ENCODE assay signal across 8 mouse cellular contexts in genomic region chr4:10859911-10860581, GRCm38 (mm10). TPM values are rescaled to one million over a fixed set of nuclear protein-coding genes. Genes with fewer than 3 reads are reported as not detected.
A peak's percentile ranks its signal among the peaks of the same experiment; 100 is the strongest.
DNase-seq lines count a peak whose midpoint lies in the region; ATAC-seq and TF ChIP-seq lines count a peak whose summit lies in the region.

No protein-coding gene starts in this region.

- H3K4me2 ChIP-seq in hindbrain, embryonic 13.5 days, result peak overlapping the region; percentile 23; the same call in 1 of the 2 replicates
- no peak overlapping the region for H3K4me2 ChIP-seq in liver, embryonic 14.5 days (ENCODE audit: low read depth)

- no peak for TF ChIP-seq EP300 in liver, embryonic 14.5 days (IDR thresholded peaks at IDR 0.05; ENCODE audit: low read depth)

- no peak overlapping the region for H3K9ac ChIP-seq in hindbrain, embryonic 13.5 days
- H3K9ac ChIP-seq in liver, embryonic 14.5 days (replicated peaks), result no peak overlapping the region

- H3K4me3 ChIP-seq in cerebellum, adult 2 months (replicated peaks; ENCODE audit: insufficient read depth, low read depth, low read length), result peak overlapping the region; percentile 30
- peak overlapping the region; percentile 27 for H3K4me3 ChIP-seq in hindbrain, embryonic 13.5 days
- H3K4me3 ChIP-seq in liver, embryonic 14.5 days (ENCODE audit: insufficient read depth in 1 of 2, low read depth in 2 of 2, low read length in 2 of 2), result no peak overlapping the region

- ATAC-seq in hindbrain, embryonic 13.5 days (ENCODE audit: low FRiP score), result peak; percentile 93
- ATAC-seq in liver, embryonic 14.5 days (ENCODE audit: insufficient read depth), result 0 out of 2 replicates have a peak, but pooled peaks have one; percentile 39
- ATAC-seq in erythroblast, adult 5-6 weeks (replicated peaks; ENCODE audit: low FRiP score, poor library complexity, severe bottlenecking), result no peak

- H3K4me1 ChIP-seq in cerebellum, adult 2 months (ENCODE audit: control insufficient read depth, insufficient read depth, low read length), result no peaks in the 10 kb centered on the region
- no peaks in the 10 kb centered on the region for H3K4me1 ChIP-seq in hindbrain, embryonic 13.5 days (replicated peaks)
- no peaks in the 10 kb centered on the region for H3K4me1 ChIP-seq in liver, embryonic 14.5 days (replicated peaks; ENCODE audit: control insufficient read depth in 2 of 2, insufficient read depth in 2 of 2, low read length in 1 of 2)

- no peaks in the 10 kb centered on the region; the same call in 1 of the 2 replicates for H3K27me3 ChIP-seq in cerebellum, adult 2 months (ENCODE audit: control insufficient read depth, insufficient read depth, low read length)
- no peaks in the 10 kb centered on the region for H3K27me3 ChIP-seq in hindbrain, embryonic 13.5 days
- H3K27me3 ChIP-seq in liver, embryonic 14.5 days (ENCODE audit: control insufficient read depth, insufficient read depth, low read length), result no peaks in the 10 kb centered on the region

- TF ChIP-seq CTCF in cerebellum, adult 2 months (IDR thresholded peaks at IDR 0.05; ENCODE audit: borderline replicate concordance, insufficient read depth, low read depth, low read length), result no peak
- 0 out of 2 replicates have a peak, but pooled peaks have one; percentile 7 for TF ChIP-seq CTCF in liver, embryonic 14.5 days (IDR thresholded peaks at IDR 0.05; ENCODE audit: low read depth)

- no peak for DNase-seq in cerebellum, adult 2 months
- DNase-seq in cerebellum, postnatal 36 days, result no peak
- peak; percentile 18 for DNase-seq in right cerebral cortex, adult 18-20 months
- no peak for DNase-seq in right cerebral cortex, postnatal 25 days
- no peak for DNase-seq in liver, embryonic 14.5 days (ENCODE audit: low read depth in 3 of 3, low spot score in 3 of 3)
- DNase-seq in adrenal gland, adult 8-10 months, result no peak

- TF ChIP-seq POLR2A in cerebellum, adult 2 months (IDR thresholded peaks at IDR 0.05; ENCODE audit: borderline replicate concordance, insufficient read depth, low read length), result no peak

- no peaks in the 10 kb centered on the region for H3K9me3 ChIP-seq in hindbrain, embryonic 13.5 days
- H3K9me3 ChIP-seq in liver, embryonic 14.5 days (ENCODE audit: control insufficient read depth, low read length), result no peaks in the 10 kb centered on the region

- H3K27ac ChIP-seq in cerebellum, adult 2 months (ENCODE audit: insufficient read depth, low read length), result no peak overlapping the region
- no peak overlapping the region for H3K27ac ChIP-seq in hindbrain, embryonic 13.5 days
- H3K27ac ChIP-seq in liver, embryonic 14.5 days, result no peak overlapping the region

- WGBS in cerebellum, adult 2 months, result 44% methylated on average over 10 of the region's 12 CpGs
- 48% methylated on average over 10 of the region's 12 CpGs for whole genome bisulfite sequencing in hindbrain, embryonic 13.5 days
- 45% methylated on average over 10 of the region's 12 CpGs for WGBS in liver, embryonic 14.5 days (ENCODE audit: insufficient replicate concordance)

- no peaks in the 10 kb centered on the region for H3K36me3 ChIP-seq in hindbrain, embryonic 13.5 days
- H3K36me3 ChIP-seq in liver, embryonic 14.5 days (replicated peaks; ENCODE audit: control insufficient read depth, insufficient read depth, low read depth), result no peaks in the 10 kb centered on the region

RNA-seq across cellular contexts. Expression of gene 2610301B20Rik, which starts 14.3 kb away (rescaled TPM):
- polyA plus RNA-seq in cerebellum, adult 2 months (2012; rRNA removed), result 32.1 and 33.4 TPM in 2 replicates
- 44.4 and 45.0 TPM in 2 replicates for polyA plus RNA-seq in hindbrain, embryonic 13.5 days (2015; fragmentation: Nextera tagmentation; extraction: Ambion mirVana)
- 5.1 and 6.2 TPM in 2 replicates for polyA plus RNA-seq in liver, embryonic 14.5 days (2012; rRNA removed)
- 9.8 and 10.0 TPM in 2 replicates for polyA plus RNA-seq in liver, embryonic 14.5 days (2014; fragmentation: Nextera tagmentation; extraction: Ambion mirVana)
- 5.6 and 19.8 TPM in 2 replicates for total RNA-seq in erythroblast, adult 5-6 weeks (2015; ENCODE audit: low replicate concordance)
- 0.56 and 3.4 TPM in 2 replicates for total RNA-seq in erythroblast, adult 5-6 weeks (2017; ENCODE audit: low replicate concordance)
- total RNA-seq in adrenal gland, adult 8-10 months (2022), result 10 to 100 TPM; 22.0 to 33.7 (median 27.6) TPM

Comparison
In these comparisons a context has a peak if more than half of its experiments do, and no peak if none do; other contexts are left out.
1. H3K4me3 ChIP-seq: peak in cerebellum, adult 2 months (single experiment) and hindbrain, embryonic 13.5 days (single experiment); none in liver, embryonic 14.5 days (0 of 2).